Mouse (Mus musculus) G1E-ER4 (cell line): ENCODE measurements around the gene Vps72. TPM values are rescaled to one million over a fixed set of nuclear protein-coding genes. Genes with fewer than 3 reads are reported as not detected.

Experiments used
- GATA1 ChIP-seq: IDR thresholded peaks from one replicate; pipeline ENCODE4 v1.8.0; 2012; ENCODE audit warnings: low read length, inconsistent platforms
- polyA plus RNA-seq: library from polyadenylated mRNA; stranded (reverse); fragments of >175 nt; gene quantifications from 2 replicates; pipeline ENCODE4 v1.2.3, GENCODE M21; 2012

The Vps72 gene
- polyA plus RNA-seq, 1 experiment: 449 TPM

GRCm38 (mm10) chr3:95159987-95160963 is 49.5 kb downstream of the Vps72 start, which contains the start of gene Sema6c:
Gene Sema6c (plus strand): TSS chr3:95160457.
- no peak for TF ChIP-seq GATA1

- no peak for TF ChIP-seq GATA1
Measured at GRCm38 (mm10) chr3:95161041-95161551, 50.3 kb downstream of the Vps72 start.

- no peak for TF ChIP-seq GATA1
Measured at GRCm38 (mm10) chr3:95161618-95162344, 51.0 kb downstream of the Vps72 start.

- no peak for TF ChIP-seq GATA1
Measured at GRCm38 (mm10) chr3:95162345-95162628, 51.5 kb downstream of the Vps72 start.

GRCm38 (mm10) chr3:95163419-95164255 is 52.8 kb downstream of the Vps72 start:
- no peak for TF ChIP-seq GATA1

GRCm38 (mm10) chr3:95164256-95164550 is 53.4 kb downstream of the Vps72 start:
- no peak for TF ChIP-seq GATA1

- TF ChIP-seq GATA1: no peak
Measured at GRCm38 (mm10) chr3:95164840-95165239, 54.0 kb downstream of the Vps72 start.

- TF ChIP-seq GATA1: no peak
Measured at GRCm38 (mm10) chr3:95169996-95170395, 59.2 kb downstream of the Vps72 start.

GRCm38 (mm10) chr3:95171105-95171504 is 60.3 kb downstream of the Vps72 start:
- TF ChIP-seq GATA1: no peak

Other genes with a start within 250 kb of the Vps72 start
- gene Psmb4, start 224.1 kb upstream of the Vps72 start, polyA plus RNA-seq: 363 and 481 TPM in 2 replicates
- gene Selenbp1, start 178.0 kb upstream of the Vps72 start, polyA plus RNA-seq: 15.2 and 71.3 TPM in 2 replicates
- gene Rfx5, start 156.9 kb upstream of the Vps72 start, polyA plus RNA-seq: 12.5 and 12.6 TPM in 2 replicates
- gene Pi4kb, start 136.3 kb upstream of the Vps72 start, polyA plus RNA-seq: 9.8 and 11.2 TPM in 2 replicates
- gene Zfp687, start 95.6 kb upstream of the Vps72 start, polyA plus RNA-seq: 69.4 and 75.7 TPM in 2 replicates
- 165 and 202 TPM in 2 replicates for gene Psmd4, start 68.4 kb upstream of the Vps72 start, polyA plus RNA-seq
- 24.3 and 27.7 TPM in 2 replicates for gene Pip5k1a, start 4.1 kb upstream of the Vps72 start, polyA plus RNA-seq
- 0.24 and 0.26 TPM in 2 replicates for gene Tmod4, start 13.5 kb downstream of the Vps72 start, polyA plus RNA-seq
- gene Scnm1, start 23.0 kb downstream of the Vps72 start, polyA plus RNA-seq: 5.1 and 6.4 TPM in 2 replicates
- gene Lysmd1, start 23.1 kb downstream of the Vps72 start, polyA plus RNA-seq: 5.6 and 9.6 TPM in 2 replicates
- gene Tnfaip8l2, start 31.3 kb downstream of the Vps72 start, polyA plus RNA-seq: not detected in 2 replicates
- 1.6 and 2.4 TPM in 2 replicates for gene Sema6c, start 49.4 kb downstream of the Vps72 start, polyA plus RNA-seq
- gene Gabpb2, start 106.9 kb downstream of the Vps72 start, polyA plus RNA-seq: 3.0 and 3.9 TPM in 2 replicates
- 142 and 147 TPM in 2 replicates for gene Cdc42se1, start 117.7 kb downstream of the Vps72 start, polyA plus RNA-seq
- 2.4 and 4.8 TPM in 2 replicates for gene Mllt11, start 121.1 kb downstream of the Vps72 start, polyA plus RNA-seq
- not detected in 2 replicates for gene Gm128, start 130.6 kb downstream of the Vps72 start, polyA plus RNA-seq
- not detected in 2 replicates for gene Bnipl, start 140.2 kb downstream of the Vps72 start, polyA plus RNA-seq
- gene Mindy1, start 170.3 kb downstream of the Vps72 start, polyA plus RNA-seq: 82.1 and 111 TPM in 2 replicates
- 2.4 and 3.3 TPM in 2 replicates for gene Prune1, start 171.1 kb downstream of the Vps72 start, polyA plus RNA-seq
- gene Anxa9, start 196.2 kb downstream of the Vps72 start, polyA plus RNA-seq: 0.97 and 1.0 TPM in 2 replicates
- gene Cers2, start 203.8 kb downstream of the Vps72 start, polyA plus RNA-seq: 461 and 746 TPM in 2 replicates
- gene Setdb1, start 246.2 kb downstream of the Vps72 start, polyA plus RNA-seq: 54.7 and 74.2 TPM in 2 replicates